Mouse (Mus musculus) left cerebral cortex, adult 8-10 months (tissue): ENCODE results near the gene Pld4. TPM values are rescaled to one million over a fixed set of nuclear protein-coding genes. Genes with fewer than 3 reads are reported as not detected.
"Not testable (repeated sequence)": the region's sequence is repeated elsewhere in the genome, so short reads cannot be mapped to it uniquely, and the experiment has no call there.

Experiments
- DNase-seq, 2 experiments: peaks; one replicate each; pipeline ENCODE4 v3.0.0; 2022; ENCODE audit warnings: low spot score in 2 of 2
- microRNA-seq, 2 experiments: library from miRNA; unstranded; fragments of <30 nt; microRNA quantifications; one replicate each; pipeline ENCODE4 v1.2.0; 2022
- total RNA-seq, 4 experiments: library from RNA; stranded (reverse); gene quantifications; 2 replicates each; pipeline ENCODE4 v1.2.4; 2022

The Pld4 gene
- total RNA-seq, 4 experiments from 2014 or later: 10.0 to 22.8 (median 16.5) TPM

DNA sequence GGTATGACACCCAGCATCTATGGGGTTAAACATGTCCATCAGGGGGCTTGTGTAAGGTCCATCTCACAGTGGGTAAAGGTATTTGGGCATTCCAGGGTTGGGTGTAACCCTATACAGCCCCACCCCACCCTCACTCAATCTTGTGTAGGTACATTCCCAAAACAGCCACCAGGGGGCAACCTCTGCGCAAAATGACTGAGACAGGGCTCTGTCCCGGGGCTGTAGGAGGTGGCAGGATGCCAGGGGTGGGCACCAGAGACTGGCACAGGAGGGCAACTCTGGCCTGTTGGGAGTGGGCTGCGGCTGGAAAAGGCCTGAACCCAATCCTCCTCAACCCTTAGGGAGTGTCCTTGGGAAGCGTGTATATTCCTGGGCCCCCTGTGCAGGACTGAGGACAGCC is 40.0 kb downstream of the Pld4 start:
- DNase-seq: no peak

DNA sequence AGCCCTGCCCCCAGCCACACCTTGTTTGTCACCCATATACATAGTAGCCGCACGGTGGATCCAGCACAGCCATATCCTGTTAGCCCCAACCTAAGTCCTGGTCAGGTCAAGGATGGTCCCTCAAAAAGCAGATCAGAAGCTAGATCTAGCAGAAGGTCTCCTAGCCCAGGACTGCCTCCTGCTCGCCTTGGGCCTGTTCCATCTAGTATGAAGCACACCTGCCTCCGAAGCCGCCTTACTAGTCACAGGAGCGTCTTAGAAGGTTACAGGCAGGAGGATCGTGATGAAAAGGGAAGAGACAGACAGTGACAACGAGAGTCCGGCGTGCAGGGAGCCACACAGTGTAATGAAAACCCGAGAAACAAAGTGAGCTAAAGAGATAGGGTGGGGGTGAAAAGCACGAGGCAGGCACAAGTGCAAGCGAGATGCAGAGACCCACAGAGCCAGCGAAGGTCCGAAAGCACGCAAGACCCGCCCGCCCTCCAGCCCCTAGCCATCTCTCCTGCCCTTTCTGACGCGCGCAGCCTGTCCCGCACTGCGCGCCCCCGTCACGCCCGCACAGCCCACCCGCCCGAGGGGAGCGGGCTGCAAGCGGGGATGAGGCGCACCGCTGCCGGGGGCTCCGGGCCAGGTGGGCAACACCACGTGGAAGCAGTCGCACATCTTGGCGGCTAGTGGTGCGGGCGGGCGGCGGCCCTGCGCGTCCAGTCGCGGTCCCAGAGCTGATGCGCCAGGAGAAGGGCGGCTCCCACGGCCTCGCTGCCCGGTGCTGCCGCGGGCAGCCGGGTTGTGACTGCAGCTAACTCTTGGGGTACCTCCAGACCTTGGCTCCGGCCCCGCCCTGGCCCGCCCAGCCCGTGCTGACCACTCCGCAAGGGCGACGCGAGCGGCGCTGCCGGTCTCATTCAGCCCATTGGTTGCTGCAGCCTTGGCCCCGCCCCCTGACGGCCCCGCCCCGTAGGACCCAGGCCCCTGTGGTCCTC is 41.7 kb downstream of the Pld4 start, which contains the start of gene Ahnak2:
Ahnak2 (minus strand) TSS at position 794 of the 983 bp plus-strand sequence.
- DNase-seq: no peak

DNA sequence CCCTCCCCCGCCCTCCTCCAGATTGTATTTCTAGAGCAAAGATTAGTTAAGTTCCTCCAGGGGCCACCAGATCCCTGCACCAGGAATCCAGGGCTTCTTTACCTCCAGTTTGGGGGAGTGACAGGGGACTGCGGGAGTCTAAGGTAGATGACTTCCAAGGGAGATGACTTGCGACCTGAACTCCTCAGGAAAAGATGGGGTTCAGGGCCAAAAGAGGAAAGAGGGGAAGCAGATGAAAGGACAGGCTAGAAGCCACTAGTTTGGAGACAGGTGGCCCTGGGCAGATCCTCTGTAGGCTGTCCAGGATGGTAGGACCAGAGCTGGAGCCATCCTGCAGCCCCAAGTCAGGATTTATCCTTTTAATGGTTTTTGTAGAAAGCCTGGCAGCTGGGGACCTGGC is 42.5 kb downstream of the Pld4 start:
- no peak for DNase-seq

DNA sequence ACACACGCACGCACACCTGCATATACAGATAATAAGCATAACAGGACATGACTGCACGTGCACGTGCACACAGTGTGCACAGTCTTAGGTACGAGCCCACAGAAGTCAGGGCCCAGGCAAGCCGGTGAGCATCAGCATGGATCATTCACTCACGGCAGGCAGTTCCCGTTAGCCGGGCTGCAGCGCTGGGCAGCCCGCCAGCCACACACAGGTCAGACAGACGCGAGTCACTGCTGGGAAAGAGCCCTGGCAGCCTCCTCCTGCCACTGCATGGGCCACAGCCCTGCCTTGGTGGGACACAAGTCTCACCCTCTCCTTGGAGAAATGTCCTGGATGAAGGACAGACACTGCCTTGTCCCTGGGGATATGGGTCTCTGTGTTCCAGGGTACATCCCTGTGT is 43.6 kb downstream of the Pld4 start:
- DNase-seq: no peak

DNA sequence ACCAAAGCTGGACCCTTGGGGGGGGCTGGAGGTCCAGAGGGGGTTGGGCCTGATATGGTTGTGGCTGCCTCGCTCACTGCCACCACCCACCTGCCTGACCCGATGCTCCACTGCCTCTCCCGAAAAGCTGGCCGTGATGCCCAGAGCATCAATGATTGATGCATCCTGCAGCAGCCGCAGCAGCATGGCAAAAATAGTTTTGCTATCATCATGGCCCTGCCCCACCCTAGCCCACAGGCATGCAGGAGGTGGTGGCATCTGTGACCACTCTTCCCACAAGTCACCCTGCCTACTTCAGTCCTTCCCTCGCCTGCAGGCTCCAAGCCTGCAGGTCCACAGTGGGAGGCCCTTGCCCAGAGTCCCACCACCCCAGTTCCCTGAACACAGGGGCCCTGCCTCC is 45.6 kb downstream of the Pld4 start:
- no peak for DNase-seq

DNA sequence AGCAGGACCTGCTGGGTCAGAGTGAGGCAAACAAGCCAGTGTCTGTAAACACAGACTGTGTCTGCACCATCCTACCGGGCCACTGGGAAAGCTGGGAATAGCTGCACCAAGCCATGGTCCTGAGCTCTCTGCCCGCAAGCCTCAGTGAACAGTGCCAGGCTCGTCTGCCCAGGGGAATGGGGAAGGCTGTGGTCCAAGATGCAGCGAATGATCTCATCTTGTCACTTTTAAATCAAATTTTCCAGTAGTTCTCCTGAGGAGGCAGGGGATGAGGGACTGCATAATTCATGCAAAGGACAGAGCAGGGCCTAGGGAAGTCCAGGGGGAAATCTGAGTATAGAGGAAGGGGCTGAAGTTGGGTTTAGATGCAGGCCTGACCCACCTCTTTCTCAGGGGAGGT is 47.3 kb downstream of the Pld4 start:
- no peak for DNase-seq

DNA sequence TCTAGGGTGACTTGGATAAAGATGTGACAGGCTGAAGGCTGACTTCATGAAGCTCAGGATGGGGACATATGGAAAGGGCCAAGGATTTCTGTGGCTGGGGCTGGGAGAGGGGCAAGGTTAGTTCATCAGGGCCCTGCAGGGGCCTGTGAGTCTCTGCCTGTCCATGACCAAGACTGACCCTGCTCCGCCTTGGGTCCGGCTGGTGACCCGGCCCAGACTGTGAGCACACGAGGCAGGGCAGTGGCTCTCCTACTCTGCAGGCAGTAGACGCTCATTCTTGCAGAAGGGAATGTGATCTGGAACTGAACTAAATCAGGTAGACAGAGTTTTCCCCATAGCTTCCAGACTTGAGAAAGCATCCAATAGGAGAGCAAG is 47.7 kb downstream of the Pld4 start:
- no peak for DNase-seq

DNA sequence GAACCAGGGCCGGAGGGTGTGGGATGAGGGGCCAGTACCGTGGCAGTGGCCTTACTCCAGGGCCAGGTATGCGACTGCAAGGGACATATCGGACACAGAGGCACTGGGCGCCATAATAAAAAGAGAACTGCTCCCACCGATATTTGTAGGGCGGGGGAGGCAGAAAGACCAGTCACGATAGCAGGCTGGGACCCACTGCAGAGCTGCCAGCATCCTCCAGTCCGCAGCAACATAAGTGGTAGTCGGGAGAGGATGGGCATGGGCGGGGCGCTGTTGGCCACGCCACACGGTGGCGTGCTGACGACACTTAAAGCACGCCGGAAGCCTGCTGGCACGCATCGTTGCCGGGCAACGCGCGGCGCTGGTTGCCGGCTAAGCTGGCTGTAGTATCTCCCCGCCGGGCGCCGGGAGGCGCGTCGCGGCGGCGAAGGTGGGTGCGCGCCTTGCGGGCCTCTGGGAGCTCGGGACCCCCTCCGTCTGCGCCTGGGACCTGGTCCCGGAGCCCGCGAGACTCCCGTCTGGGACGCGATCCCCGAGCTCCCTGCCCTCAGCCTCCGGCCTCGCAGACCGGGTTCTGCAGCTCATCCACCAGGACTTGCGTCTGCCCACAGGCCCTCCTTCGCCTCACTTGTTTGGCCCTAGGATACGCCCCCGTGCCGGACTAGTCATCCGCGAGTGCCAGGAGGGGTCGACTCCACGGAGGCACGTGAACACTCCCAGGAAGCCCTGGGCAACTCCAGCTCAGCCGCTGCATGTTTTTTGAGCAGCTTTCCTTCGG is 48.3 kb downstream of the Pld4 start, which contains the start of gene Clba1:
Clba1 (plus strand) TSS at position 351 of the 778 bp plus-strand sequence.
- peak; percentile 79 to 94 for DNase-seq

DNA sequence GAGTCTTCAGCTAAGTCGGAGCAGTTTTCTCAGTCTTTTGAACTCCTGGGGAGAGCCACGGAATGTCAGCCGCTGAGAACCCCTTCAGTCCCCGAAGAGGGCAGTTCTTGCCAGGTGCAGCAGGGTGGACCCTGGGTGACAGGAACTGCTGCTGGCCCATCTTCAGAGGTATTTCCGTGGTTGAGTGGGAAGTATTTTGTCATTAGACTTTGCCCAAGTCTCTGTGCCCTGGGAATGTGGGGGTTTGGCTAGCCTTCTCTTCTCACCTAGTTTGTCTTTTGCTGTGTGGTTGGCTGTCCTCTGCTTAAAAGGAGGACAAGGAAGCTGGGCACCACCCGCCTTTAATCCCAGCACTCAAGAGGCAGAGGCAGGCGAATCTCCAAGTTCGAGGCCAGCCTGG is 49.2 kb downstream of the Pld4 start:
- DNase-seq: no peak

DNA sequence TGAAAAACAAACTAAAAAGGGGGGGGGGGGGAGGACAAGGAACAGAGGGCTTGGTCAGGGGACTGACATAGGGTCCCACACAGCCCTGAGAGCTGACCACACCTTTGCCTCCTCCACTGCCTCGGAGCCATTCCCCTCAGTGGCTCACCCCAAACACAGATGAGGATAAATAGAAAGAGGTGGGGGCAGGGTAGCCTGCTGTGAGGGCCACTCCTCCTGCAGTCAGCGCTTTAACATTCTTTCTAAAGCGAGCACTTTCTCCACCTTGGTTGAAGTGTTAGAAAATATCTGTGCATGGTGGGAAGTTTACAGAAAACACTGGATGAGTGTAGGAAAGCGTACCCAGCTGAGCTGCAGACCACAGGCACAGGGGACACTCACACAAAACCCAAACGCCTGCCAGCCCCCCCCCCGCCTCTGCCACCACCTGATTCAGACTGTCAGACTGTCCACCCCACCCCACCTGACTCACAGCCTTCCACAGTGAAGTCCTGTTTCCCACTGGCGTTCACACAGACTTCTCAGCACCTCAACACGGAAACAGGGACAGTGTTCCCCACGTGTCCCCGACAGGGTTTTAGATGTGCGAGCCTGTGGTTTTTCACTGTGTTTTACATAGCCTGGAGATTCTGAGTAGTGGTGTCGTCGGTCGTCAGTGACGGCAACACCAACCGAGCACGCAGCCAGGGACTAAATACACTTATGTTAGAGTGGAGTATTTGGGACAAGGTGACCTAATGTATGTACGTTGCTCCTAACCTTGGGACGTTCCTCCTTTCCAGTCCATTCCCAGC is 49.8 kb downstream of the Pld4 start:
- DNase-seq: no peak

DNA sequence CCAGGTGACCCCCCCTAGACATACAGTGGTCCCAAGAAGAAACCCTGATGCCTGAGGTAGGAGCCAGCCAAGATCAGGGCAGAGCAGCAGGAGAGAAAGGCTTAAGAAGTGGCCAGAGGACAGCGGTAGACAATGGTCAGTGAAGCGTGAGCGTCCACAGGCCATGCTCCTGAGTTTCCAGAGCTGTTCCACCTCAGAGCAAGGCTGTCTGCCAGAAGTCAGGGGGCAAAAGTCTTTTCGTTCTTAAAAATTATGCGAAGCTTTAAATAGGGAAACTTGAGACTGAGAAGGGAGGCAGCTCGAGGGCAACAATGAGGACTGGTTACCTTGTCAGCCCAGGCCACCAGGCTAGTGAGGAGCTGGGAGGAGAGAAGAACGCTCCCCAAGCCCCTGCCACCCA is 52.9 kb downstream of the Pld4 start:
- DNase-seq: no peak

DNA sequence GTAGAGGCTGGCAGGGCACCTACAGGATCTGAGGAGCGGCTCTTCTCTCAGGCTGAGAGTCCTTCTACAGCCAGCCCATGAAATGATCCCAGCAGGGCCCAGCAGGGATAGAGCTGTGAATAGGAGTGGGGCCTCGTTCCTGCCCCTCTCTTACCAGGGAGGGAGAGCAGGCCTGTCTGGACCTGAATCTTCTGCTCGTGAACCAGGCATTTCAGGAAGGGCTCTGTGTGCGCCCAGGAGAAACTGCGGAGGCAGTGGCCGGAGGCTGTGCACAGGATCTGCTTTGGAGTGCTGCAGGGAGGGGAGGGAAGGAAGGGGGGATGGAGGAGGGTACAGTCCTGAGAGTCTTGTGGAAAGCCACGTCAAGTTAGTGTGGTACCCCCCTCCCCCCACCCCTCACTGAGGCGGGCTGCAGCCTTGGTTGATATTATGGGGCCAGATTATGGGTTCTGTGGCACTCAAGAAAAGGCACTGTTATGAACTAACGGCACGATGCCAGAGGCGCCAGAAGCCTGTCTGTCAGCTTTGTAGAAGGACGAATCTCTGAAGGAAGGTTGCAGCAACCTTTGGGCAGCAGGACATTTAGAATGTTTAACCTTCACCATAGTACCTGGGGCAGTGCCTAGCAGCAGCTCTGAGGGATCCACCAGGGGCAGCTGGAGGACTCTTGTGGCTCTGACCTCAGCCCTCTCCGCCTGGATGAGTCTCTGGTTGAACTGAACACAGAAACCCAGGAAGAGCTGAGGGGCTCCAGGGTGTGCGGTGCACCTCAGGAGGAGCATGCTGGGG is 54.4 kb downstream of the Pld4 start:
- no peak for DNase-seq

DNA sequence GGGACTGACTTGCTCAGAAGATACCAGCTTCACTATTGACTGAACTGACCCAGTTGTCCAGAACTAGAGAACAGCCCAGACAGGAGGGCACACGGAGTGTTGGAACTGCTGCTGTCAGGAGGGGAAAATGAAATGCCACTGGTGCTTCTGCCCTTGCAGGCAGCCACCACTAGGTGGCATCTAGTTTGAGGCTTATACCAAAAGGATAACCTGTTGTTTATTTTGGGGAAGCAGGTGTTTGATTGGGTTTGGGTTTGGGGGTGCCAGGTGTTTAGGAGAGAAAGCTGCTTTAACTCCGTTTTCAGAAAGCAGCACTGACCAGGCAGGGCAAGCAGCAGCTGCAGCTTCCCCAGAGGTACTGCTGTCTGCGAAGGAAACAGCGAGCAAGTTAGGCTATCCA is 55.8 kb downstream of the Pld4 start:
- no peak for DNase-seq

DNA sequence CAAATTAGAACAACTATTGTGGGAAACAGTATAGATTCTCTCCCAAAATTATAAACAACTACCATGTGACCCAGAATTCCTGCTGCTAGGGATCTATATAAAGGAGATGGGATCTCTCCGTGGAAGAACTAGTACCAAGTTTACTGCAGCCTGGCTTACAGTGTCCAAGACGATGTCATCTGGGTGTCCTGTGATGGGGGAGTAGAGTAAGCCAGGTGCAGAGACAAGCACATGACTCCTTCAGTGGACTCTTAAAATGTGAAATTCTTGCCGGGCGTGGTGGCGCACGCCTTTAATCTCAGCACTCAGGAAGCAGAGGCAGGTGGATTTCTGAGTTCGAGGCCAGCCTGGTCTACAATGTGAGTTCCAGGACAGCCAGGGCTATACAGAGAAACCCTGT is 56.4 kb downstream of the Pld4 start:
- DNase-seq: not testable (repeated sequence)

Small RNA genes lying within 50 kb of the gene (microRNA-seq; reads per million reads assigned to microRNA genes)
- 1.3 to 2.2 reads per million in 2 experiments for gene Mir6940

Other genes starting within 250 kb of the Pld4 start
- 100 to 1,000 TPM; 115 to 127 (median 124) TPM for gene Tmem179, start 243.9 kb upstream of the Pld4 start, total RNA-seq
- gene Inf2, start 171.9 kb upstream of the Pld4 start, total RNA-seq: 100 to 1,000 TPM; 171 to 194 (median 182) TPM
- gene Adssl1, start 140.6 kb upstream of the Pld4 start, total RNA-seq: 10 to 100 TPM; 21.8 to 41.0 (median 28.6) TPM
- 10 to 100 TPM; 16.8 to 26.8 (median 23.8) TPM for gene Siva1, start 116.0 kb upstream of the Pld4 start, total RNA-seq
- gene Akt1, start 85.8 kb upstream of the Pld4 start, total RNA-seq: 100 to 1,000 TPM; 158 to 174 (median 171) TPM
- 1 to 10 TPM in 2 of 4 experiments, under 1 TPM in 2; 0.81 to 1.7 (median 1.1) TPM for gene Zbtb42, start 81.8 kb upstream of the Pld4 start, total RNA-seq
- gene Cep170b, start 40.2 kb upstream of the Pld4 start, total RNA-seq: 100 to 1,000 TPM; 252 to 327 (median 295) TPM
- 1 to 10 TPM; 7.5 to 9.3 (median 8.1) TPM for gene Ahnak2, start 42.0 kb downstream of the Pld4 start, total RNA-seq
- 10 to 100 TPM; 15.1 to 16.5 (median 16.1) TPM for gene Clba1, start 48.3 kb downstream of the Pld4 start, total RNA-seq
- 10 to 100 TPM in 3 of 4 experiments, 1 to 10 TPM in 1; 9.5 to 12.3 (median 10.2) TPM for gene Cdca4, start 68.8 kb downstream of the Pld4 start, total RNA-seq
- under 1 TPM in 3 of 4 experiments, not detected in 1; 0.14 to 0.23 (median 0.15) TPM for gene Gpr132, start 107.6 kb downstream of the Pld4 start, total RNA-seq
- 10 to 100 TPM; 48.1 to 69.9 (median 58.9) TPM for gene Jag2, start 169.1 kb downstream of the Pld4 start, total RNA-seq
- gene Nudt14, start 181.5 kb downstream of the Pld4 start, total RNA-seq: 10 to 100 TPM in 3 of 4 experiments, 1 to 10 TPM in 1; 9.8 to 17.1 (median 11.8) TPM
- 10 to 100 TPM; 64.2 to 73.5 (median 68.7) TPM for gene Btbd6, start 215.8 kb downstream of the Pld4 start, total RNA-seq
- 10 to 100 TPM; 46.0 to 56.9 (median 48.2) TPM for gene Brf1, start 240.0 kb downstream of the Pld4 start, total RNA-seq